Mouse (Mus musculus) kidney, postnatal 0 days (tissue): ENCODE measurements around the gene Ankrd11. TPM values are rescaled to one million over a fixed set of nuclear protein-coding genes. Genes with fewer than 3 reads are reported as not detected.
A peak's percentile ranks its signal among the peaks of the same experiment; 100 is the strongest.

ENCODE experiments used
- ATAC-seq: fragments of 200-750 bp; cut with Nextera tagmentation; replicated peaks from 2 replicates; pipeline ENCODE4 v1.8.0; 2017; ENCODE audit warnings: low read depth, moderate number of reproducible peaks, moderate TSS enrichment, moderate library complexity; ENCODE audit not compliant: low FRiP score
- DNase-seq: peaks from one replicate; pipeline ENCODE4 v3.0.0-alpha.2; 2016; ENCODE audit warnings: low spot score
- H3K27ac ChIP-seq: fragments of 300-500 bp; sonication (generic); 2 replicates; pipeline ENCODE4 v1.5.1; 2014; ENCODE audit warnings: mild to moderate bottlenecking
- H3K27me3 ChIP-seq: fragments of 300-500 bp; sonication (generic); 2 replicates; pipeline ENCODE4 v1.6.1; 2014; ENCODE audit warnings: low read length, mixed read lengths; ENCODE audit not compliant: insufficient read depth
- H3K36me3 ChIP-seq: fragments of 300-500 bp; sonication (generic); 2 replicates; pipeline ENCODE4 v1.6.1; 2014; ENCODE audit warnings: low read length, mixed read lengths; ENCODE audit not compliant: insufficient read depth
- H3K4me1 ChIP-seq: fragments of 300-500 bp; sonication (generic); replicated peaks from 2 replicates; pipeline ENCODE4 v1.6.1; 2014; ENCODE audit warnings: antibody characterized with exemption, low read length, mixed read lengths; ENCODE audit not compliant: insufficient read depth
- H3K4me2 ChIP-seq: fragments of 300-500 bp; sonication (generic); 2 replicates; pipeline ENCODE4 v1.6.1; 2014; ENCODE audit warnings: mild to moderate bottlenecking, low read length, moderate library complexity, mixed read lengths
- H3K4me3 ChIP-seq: fragments of 300-500 bp; sonication (generic); replicated peaks from 2 replicates; pipeline ENCODE4 v1.5.1; 2014; ENCODE audit warnings: low read depth, low read length
- H3K9ac ChIP-seq: fragments of 300-500 bp; sonication (generic); 2 replicates; pipeline ENCODE4 v1.6.1; 2014; ENCODE audit warnings: low read depth, low read length
- H3K9me3 ChIP-seq: fragments of 300-500 bp; sonication (generic); replicated peaks from 2 replicates; pipeline ENCODE4 v1.6.1; 2016; ENCODE audit warnings: low read length, inconsistent platforms, mixed read lengths
- CTCF ChIP-seq: IDR thresholded peaks from 2 replicates; pipeline ENCODE4 v1.5.1; 2016; ENCODE audit warnings: antibody characterized with exemption, low read depth, mild to moderate bottlenecking, moderate library complexity
- WGBS: fragments of 180-500 bp; shearing (Covaris S2); extraction: QIAGEN DNeasy Blood & Tissue Kit; methylation state at CpG from one replicate; pipeline ENCODE4 v1.1.7; 2014; 5-methylcytosine and 5-hydroxymethylcytosine counted together
- polyA plus RNA-seq: library from polyadenylated mRNA; unstranded; fragments of >200 nt; fragmentation: Nextera tagmentation; extraction: Ambion mirVana; gene quantifications from 2 replicates; pipeline ENCODE4 v1.2.1, GENCODE M21; 2015

Gene Ankrd11
- polyA plus RNA-seq, 1 experiment from 2014 or later = 57.9 TPM

GRCm38 (mm10) chr8:122880302-122880701 is 161.8 kb downstream of the Ankrd11 start:
- Histone ChIP-seq H3K9ac (no peak overlapping the region), H3K27ac (no peak overlapping the region), H3K4me1 (no peaks in the 10 kb centered on the region), H3K4me2 (no peak overlapping the region), H3K9me3 (no peaks in the 10 kb centered on the region), H3K36me3 (peaks cover 38% of the 10 kb centered on the region), H3K4me3 (no peak overlapping the region), H3K27me3 (no peaks in the 10 kb centered on the region)
- 58% methylated on average over 3 of the region's 3 CpGs for WGBS
- no peak for DNase-seq
- no peak for ATAC-seq
- TF ChIP-seq CTCF = no peak

- TF ChIP-seq CTCF = no peak
- no peak for ATAC-seq
- H3K9me3 ChIP-seq = no peaks in the 10 kb centered on the region
Observed at GRCm38 (mm10) chr8:122878231-122878630, 163.8 kb downstream of the Ankrd11 start.

GRCm38 (mm10) chr8:122875186-122875585 is 166.9 kb downstream of the Ankrd11 start:
- ATAC-seq (no peak), DNase-seq (no peak)
- Histone ChIP-seq H3K9me3 (no peaks in the 10 kb centered on the region), H3K36me3 (no peaks in the 10 kb centered on the region), H3K27me3 (no peaks in the 10 kb centered on the region), H3K27ac (no peak overlapping the region), H3K4me2 (no peak overlapping the region), H3K4me3 (no peak overlapping the region), H3K9ac (no peak overlapping the region), H3K4me1 (no peaks in the 10 kb centered on the region)
- 59% methylated on average over 5 of the region's 5 CpGs for WGBS
- TF ChIP-seq CTCF = no peak

More at GRCm38 (mm10) chr8:122878231-122878630, 163.8 kb downstream of the Ankrd11 start:
- WGBS = 86% methylated on average over 3 of the region's 3 CpGs
- H3K9ac ChIP-seq = no peak overlapping the region
- H3K4me1 ChIP-seq = no peaks in the 10 kb centered on the region
- no peak for DNase-seq
- H3K4me3 ChIP-seq = no peak overlapping the region
- H3K27ac ChIP-seq = no peak overlapping the region
- no peak overlapping the region for H3K4me2 ChIP-seq
- no peaks in the 10 kb centered on the region for H3K27me3 ChIP-seq
- peaks cover 19% of the 10 kb centered on the region for H3K36me3 ChIP-seq

- Histone ChIP-seq H3K9ac (no peak overlapping the region), H3K36me3 (no peaks in the 10 kb centered on the region), H3K27ac (no peak overlapping the region), H3K4me2 (no peak overlapping the region), H3K4me3 (no peak overlapping the region), H3K27me3 (no peaks in the 10 kb centered on the region), H3K9me3 (no peaks in the 10 kb centered on the region), H3K4me1 (no peaks in the 10 kb centered on the region)
- TF ChIP-seq CTCF = no peak
- no peak for DNase-seq
- 30% methylated on average over 6 of the region's 6 CpGs for WGBS
- ATAC-seq = no peak
Observed at GRCm38 (mm10) chr8:122873171-122873570, 168.9 kb downstream of the Ankrd11 start.

- TF ChIP-seq CTCF = no peak
- Histone ChIP-seq H3K4me3 (no peak overlapping the region), H3K9me3 (no peaks in the 10 kb centered on the region), H3K4me2 (no peak overlapping the region), H3K36me3 (no peaks in the 10 kb centered on the region), H3K27ac (no peak overlapping the region), H3K27me3 (no peaks in the 10 kb centered on the region), H3K4me1 (no peaks in the 10 kb centered on the region), H3K9ac (no peak overlapping the region)
- ATAC-seq (no peak), DNase-seq (no peak)
- WGBS = 71% methylated on average over 9 of the region's 9 CpGs
Observed at GRCm38 (mm10) chr8:122871663-122872062, 170.4 kb downstream of the Ankrd11 start.

GRCm38 (mm10) chr8:122870377-122870863 is 171.7 kb downstream of the Ankrd11 start:
- peak; percentile 27; the same call in 1 of the 2 replicates for ATAC-seq
- Histone ChIP-seq H3K4me3 (no peak overlapping the region), H3K9me3 (no peaks in the 10 kb centered on the region), H3K27me3 (no peaks in the 10 kb centered on the region), H3K4me1 (no peaks in the 10 kb centered on the region), H3K9ac (no peak overlapping the region), H3K27ac (no peak overlapping the region), H3K36me3 (no peaks in the 10 kb centered on the region), H3K4me2 (peak overlapping the region; percentile 14; the same call in 1 of the 2 replicates)
- no peak for TF ChIP-seq CTCF
- DNase-seq = no peak
- WGBS = 23% methylated on average over 31 of the region's 31 CpGs

GRCm38 (mm10) chr8:122867982-122868381 is 174.1 kb downstream of the Ankrd11 start:
- DNase-seq (no peak), ATAC-seq (no peak)
- no peaks in the 10 kb centered on the region for H3K36me3 ChIP-seq
- H3K4me2 ChIP-seq = no peak overlapping the region
- no peaks in the 10 kb centered on the region for H3K27me3 ChIP-seq
- H3K4me1 ChIP-seq = no peaks in the 10 kb centered on the region
- no peak overlapping the region for H3K4me3 ChIP-seq
- no peaks in the 10 kb centered on the region for H3K9me3 ChIP-seq
- no peak overlapping the region for H3K9ac ChIP-seq
- TF ChIP-seq CTCF = no peak
- 92% methylated on average over 6 of the region's 6 CpGs for WGBS
- H3K27ac ChIP-seq = no peak overlapping the region
